Mouse (Mus musculus) spleen, postnatal 14 days (tissue): ENCODE results near the gene Echdc1.
"Not testable (repeated sequence)": the region's sequence is repeated elsewhere in the genome, so short reads cannot be mapped to it uniquely, and the experiment has no call there.

Source experiments
- DNase-seq, 2 experiments: peaks; one replicate each; pipeline ENCODE4 v3.0.0; 2021 to 2022; ENCODE audit warnings: low spot score in 2 of 2

Gene Echdc1

DNA sequence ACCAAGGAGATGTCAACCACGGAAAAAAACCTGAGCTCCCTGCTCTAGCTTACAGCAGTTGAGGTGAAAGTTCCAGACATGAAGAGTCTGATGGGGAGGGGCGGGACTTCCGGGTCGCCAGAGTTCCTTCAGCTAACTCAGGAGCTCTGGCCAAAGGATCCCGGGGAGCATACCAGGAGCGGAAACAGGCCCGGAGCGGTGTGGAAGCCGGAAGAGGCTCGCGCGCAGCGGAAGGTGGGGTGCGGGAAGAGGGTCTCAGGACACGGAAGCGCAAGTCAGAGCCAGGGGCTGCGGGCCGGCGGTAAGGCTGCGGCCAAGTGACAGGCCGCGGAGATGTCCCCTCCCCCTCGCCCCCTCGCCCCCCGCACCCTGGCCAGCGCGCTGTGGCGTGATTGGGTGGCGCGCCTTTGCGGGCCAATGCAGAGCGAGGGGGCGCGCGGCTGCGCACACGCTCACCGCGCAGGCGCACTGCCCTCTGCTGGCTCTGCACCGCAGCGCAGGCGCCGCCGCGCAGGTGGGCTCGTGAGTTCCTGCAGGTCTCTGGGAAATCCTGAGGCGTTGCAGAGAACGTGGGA is at the start of gene Echdc1:
Gene Echdc1, plus strand, starts transcription at position 103 of the 575 bp plus-strand sequence.
- DNase-seq: peak; percentile 48 to 70

DNA sequence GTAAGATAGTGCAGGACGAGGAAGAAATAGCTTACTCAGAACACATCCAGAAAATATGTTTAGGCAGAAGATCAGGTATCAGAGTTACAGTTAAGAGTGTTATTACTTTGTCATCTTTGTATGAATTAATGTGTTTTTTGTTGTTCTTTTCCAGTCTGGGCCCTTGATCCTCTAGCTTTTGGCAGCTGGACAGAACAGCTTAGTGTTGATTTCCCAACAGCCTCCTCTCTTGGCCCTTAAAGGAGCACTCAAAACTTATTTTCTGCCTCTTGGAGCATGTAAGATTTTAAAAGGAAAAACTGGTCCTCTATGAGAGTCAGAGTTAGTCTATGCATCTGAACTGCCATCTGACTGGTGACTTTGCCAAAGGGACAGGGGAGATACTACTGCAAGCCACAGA is 31.2 kb upstream of the Echdc1 start:
- no peak for DNase-seq

GRCm38 (mm10) chr10:29285757-29286156 is 27.2 kb upstream of the Echdc1 start:
- DNase-seq: no peak

GRCm38 (mm10) chr10:29302230-29302629 is 10.7 kb upstream of the Echdc1 start:
- DNase-seq: no peak

DNA sequence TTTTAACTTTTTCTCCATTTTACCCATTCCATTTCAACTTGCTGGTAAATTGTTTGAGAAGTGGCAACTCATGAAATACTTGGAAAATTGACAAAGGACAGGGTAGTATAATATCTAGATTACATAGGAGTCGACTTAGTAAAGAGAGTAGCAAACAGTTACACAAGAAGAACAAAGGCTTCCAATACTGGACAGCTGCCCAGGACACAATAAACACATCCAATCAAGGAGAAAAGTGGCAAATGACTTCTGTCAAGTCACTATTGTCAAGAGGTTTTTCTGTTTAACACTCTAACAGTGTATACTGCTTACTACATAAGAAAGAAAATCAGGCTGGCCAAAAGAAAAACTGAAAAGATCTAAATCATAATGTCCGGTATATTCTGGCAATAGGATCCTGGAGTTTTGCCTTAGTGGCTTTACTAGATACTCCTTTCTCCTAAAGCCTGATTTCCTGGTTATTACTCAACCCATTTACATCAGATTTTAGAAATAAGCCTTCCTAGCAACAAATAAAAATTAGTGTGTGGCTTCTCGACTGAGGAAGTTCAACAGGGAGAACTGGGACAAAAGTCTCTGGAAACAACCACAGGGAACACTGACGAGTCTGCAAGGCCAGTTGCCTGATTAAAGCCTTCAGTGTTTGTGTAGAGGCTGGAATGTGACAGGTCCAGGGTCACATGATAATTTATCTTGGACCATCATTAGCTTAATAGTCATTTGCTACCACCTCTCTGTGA is 1.3 kb upstream of the Echdc1 start:
- DNase-seq: no peak

DNA sequence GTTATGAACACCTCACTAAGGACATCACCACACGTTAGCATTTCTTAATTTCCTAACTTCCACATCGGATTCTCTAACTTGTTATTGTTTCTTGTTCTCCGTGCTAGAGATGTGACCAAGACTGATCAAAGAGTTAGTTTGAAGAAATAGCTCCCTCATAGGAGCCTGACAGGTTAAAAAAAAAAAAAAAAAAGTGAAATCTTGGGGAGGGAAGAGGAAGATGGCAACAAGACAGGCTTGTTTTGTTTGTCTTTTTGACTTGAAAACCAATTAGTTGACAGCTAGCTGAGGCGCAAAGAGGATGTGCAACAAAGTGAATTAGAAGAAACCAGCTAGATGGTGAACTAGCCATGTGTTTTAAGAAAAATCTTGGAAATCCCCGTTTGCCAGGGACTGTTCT is 939 bp downstream of the Echdc1 start:
- no peak for DNase-seq

GRCm38 (mm10) chr10:29324817-29325216 is 11.9 kb downstream of the Echdc1 start:
- no peak for DNase-seq

- no peak for DNase-seq
Measured at GRCm38 (mm10) chr10:29333836-29334235, 20.9 kb downstream of the Echdc1 start.

GRCm38 (mm10) chr10:29338355-29339056 is 25.5 kb downstream of the Echdc1 start:
- peak; percentile 9 to 41 for DNase-seq

DNA sequence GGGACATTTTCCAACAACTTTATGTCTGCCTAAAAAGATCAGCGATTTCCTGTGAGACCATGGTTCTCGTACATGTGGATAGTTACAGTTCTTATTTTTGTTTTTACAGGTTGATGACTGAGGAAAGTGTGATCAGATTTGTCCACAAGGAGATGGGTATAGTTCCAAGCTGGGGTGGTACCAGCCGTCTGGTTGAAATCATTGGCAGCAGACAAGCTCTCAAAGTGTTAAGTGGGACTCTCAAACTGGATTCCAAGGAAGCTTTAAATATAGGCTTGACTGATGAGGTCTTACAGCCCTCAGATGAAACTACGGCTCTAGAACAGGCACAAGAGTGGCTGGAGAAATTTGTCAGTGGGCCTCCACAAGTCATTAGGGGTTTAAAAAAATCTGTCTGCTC is 31.3 kb downstream of the Echdc1 start:
- DNase-seq: no peak

DNA sequence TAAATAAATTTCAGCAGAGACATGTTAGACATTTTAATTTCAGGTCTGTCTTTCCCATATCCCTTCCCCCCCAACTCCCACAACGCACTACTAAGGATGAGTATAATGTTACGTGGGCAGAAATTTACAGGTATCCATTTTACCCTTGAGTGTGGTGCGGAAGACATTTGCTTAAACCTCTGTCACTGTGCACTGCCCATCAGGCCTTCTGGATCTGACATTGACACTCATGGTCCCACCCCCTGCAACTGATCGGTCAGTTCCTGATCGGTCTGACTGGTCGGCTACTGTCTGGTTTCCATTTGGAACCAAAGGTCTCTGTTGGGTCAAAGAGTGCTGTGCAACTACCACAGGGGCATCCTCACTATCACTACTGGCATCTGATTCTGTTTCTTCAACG is 33.7 kb downstream of the Echdc1 start:
- DNase-seq: no peak

DNA sequence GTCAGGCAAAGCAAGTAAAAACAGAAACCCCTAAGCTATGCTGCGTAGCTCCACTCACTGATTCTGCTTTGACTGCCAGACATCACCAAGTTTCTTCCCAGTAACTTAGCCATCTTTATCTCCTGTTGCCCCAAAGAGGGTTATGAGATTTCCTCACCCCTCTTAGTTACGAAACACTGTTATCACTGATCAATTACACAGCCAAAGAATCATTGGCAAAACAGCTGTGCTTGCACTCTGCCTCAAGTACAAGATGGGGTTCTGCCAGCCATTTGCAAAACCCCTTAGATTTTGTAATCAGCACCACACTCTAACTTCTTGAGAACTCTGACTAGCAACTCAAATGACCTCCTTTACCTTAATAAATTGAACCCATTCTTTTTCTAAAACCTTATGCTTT is 38.5 kb downstream of the Echdc1 start:
- no peak for DNase-seq

DNA sequence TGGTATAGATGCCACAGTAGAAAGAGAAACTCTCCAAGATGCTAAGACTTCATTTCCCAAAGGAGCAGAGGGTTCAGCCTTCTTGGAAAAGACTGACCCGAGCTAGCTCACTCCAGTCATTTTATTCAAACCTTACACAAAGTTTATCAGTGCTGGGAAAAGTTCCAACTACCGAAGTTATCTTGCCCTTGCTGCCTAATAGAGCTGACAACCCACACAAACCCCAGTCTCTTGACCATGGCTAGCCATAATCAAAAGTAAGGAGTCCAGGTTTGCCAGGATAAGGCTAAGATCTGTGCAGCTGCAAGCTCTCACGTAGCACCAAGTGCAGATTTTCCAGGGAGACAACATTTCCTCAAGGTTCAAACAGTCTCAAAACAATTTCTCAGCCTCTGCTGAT is 39.6 kb downstream of the Echdc1 start:
- no peak for DNase-seq

DNA sequence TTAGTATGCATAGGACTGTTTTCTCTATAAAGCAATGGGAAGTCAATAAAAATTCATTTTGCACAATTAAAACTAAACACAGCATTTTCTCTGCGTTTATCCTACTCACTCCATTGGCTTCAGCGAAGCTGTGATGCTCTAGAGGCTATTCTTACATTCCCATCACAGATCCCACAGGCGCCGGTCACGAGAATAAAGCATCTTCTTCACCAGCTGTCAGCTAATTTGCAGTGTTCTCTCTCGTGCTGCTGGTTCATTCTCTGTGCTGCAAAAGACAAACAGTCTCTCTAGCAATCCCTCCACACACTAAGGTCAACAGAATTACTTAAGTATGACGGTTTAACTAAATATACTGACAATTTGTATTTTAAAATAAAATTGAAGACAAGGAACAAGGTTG is 41.2 kb downstream of the Echdc1 start:
- no peak for DNase-seq

DNA sequence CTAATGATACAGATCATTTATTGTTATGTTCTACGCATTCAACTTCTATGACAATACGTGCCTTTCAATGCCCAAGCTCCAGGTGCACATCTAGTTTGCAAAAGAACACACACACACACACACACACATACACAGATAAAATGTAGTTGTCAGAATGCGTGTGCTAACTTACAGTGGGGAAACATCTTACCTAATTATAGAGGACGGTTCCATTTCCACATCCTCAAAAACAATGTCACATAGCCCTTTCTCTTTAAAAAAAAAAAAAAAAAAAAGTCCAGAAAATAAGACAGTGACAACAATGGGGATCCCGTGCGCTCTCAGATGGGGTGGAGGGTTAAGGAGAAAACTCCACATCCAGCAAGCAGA is 48.1 kb downstream of the Echdc1 start:
- DNase-seq: no peak

- DNase-seq: peak; percentile 80 to 88
Measured at GRCm38 (mm10) chr10:29361464-29362196, 48.7 kb downstream of the Echdc1 start.

DNA sequence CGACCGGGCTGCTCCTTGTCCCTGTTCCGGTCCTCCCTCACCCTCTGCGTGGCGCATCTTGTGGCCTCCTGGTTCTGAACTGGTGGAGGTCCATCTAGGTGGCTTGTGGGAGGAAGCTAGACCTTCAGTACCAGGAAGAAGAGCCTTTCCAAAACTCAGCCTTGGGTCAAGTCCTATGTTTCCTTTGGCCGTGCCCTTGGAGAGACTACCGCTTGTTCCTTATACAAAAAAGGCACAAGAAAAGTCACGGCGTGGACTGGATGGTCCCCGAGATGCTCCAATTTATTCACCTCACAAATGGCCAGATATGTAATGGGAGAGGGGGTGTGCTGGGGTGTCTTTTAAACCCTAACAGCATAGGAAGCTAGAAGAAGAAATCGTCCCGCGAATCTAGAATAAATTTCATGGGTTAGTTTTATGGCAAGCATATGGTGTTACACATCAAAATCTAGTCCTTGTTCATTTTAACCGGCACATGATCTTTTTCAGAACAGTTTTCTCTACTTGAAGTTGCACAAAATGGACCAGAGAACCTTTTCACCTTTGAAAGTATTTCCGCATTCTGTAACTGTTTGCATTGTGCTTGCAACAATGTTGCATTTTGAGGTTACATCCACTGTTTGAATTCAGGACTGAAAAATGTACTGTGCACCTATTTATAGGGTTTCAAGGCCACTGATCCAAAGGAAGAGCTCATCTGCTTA is 49.4 kb downstream of the Echdc1 start, which contains the start of gene Rnf146:
Gene Rnf146, minus strand, starts transcription at position 246 of the 704 bp plus-strand sequence.
- no peak for DNase-seq

GRCm38 (mm10) chr10:29374065-29374464 is 61.1 kb downstream of the Echdc1 start:
- DNase-seq: no peak

- DNase-seq: no peak
Measured at GRCm38 (mm10) chr10:29381558-29381957, 68.6 kb downstream of the Echdc1 start.

GRCm38 (mm10) chr10:29394890-29395289 is 81.9 kb downstream of the Echdc1 start:
- not testable (repeated sequence) for DNase-seq
